Mouse (Mus musculus): ENCODE results near the gene Ptpn5.

The Ptpn5 gene

DNA sequence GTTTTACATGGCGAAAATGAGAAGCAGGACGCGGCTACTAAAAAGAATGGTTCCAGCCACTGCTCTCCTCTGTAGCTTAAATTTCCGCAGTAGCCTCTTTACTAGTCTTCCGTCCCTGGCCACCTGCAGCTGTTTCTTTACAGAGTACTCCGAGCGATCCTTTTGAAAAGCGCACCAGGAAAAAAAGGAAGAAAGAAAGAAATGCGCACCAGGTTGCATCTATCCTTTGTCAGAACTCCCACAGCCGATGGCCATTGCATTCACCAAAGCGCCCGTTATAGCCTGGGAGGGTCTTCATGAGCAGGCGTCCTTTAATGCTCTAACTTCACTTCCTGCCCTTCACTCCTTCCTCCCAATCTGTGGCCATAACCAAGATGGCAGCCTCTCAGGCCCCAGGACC is at the start of gene Ptpn5:
Gene Ptpn5 (minus strand): TSS at position 354 of the 400 bp plus-strand sequence.
- DNase-seq (ENCODE audit: low read depth, low spot score) = no peak

DNA sequence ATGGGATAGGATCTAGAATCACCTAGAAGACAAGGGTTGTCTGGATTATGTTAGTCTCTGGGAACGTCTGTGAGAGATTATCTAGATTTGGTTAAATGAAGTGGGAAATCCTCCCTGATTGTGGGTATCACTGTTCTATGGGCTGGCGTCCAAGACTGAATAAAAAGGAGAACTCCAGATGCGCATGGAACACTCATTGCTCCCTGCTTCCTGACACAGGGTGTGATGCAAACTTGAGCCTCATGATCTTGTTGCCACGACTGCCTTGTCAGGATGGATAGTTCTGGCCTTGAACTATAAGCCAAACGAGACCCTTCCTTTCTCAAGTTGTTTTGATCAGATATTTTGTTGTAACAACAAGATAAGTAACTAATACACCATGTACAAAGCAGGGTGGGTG is 37.3 kb upstream of the Ptpn5 start:
- no peak for DNase-seq (ENCODE audit: low read depth, low spot score)

DNA sequence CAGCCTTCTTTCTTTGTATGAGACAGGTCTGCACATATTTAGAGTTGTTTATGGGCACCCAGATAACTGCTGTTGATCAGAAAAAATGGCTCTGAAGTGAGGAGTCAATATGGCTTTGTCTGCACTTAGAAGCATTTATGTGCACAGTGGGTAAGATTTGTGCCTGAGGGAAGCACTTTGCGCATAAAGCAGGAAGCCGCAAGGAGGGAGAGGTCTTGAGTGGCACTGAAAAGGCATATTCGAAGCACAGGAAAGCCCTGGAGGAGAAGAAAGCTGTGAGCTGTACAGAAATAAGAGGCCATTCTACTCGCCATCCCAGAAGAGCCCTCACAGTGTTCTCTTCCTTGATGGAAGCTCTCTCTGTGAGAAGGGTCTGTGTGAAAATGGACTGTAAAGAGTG is 31.5 kb upstream of the Ptpn5 start:
- no peak for DNase-seq (ENCODE audit: low read depth, low spot score)

DNA sequence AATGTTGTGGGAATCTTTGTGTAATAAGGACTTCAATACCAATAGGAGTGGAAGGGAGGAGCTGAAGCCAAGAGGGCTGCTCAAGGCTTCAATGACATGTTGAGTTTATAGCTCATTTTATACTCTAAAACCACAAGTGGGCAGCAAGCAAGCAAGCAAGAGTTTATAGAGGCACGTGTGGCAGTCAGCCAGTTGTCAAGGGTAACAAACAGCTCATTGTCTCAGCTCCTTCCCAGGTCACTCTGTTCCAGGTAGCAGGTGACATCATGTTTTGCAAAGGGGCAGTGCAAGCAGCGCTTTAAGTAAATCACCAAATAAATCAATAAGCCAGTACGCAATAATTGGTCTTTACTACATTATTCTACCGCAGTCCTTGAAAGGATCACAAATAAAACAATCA is 29.7 kb upstream of the Ptpn5 start:
- no peak for DNase-seq (ENCODE audit: low read depth, low spot score)

DNA sequence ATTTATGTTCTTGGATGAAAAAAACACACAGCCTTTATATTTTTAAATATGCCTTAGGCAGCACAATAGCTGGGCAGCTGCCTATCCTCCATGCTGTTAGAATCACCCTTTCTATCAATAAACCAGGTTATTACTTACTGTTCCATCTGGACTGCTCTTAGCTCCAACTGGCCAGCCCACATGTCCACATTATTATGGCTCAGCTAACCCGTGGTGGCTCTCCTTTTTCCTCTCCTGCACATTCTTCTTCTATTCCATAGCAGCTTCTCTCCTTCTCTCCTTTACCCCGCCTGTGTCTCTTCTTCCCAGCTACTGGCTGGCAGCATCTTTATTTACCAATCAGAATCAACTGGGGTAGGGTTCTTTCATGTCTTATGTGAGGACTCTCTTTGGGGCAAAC is 25.0 kb upstream of the Ptpn5 start:
- no peak for DNase-seq (ENCODE audit: low read depth, low spot score)

DNA sequence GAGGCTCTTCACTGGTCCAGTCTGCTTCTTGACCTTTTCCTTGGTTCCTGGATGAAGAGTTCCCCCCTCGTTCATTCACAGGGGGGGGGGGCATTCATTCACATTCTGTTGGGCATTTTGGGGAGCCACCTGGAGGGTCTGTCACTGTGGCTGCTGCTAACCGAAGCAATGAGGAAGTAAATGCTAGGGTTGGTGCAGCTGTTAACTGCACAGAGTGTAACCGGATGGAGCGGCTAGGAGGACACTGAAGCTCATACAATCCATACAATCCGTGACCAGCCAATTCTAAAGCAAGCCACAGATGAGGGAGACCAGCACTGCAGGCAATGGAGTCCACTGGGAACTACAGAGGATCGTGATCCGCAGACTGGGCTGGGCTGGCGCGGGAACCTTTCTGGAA is 24.3 kb upstream of the Ptpn5 start:
- DNase-seq (ENCODE audit: low read depth, low spot score) = no peak

DNA sequence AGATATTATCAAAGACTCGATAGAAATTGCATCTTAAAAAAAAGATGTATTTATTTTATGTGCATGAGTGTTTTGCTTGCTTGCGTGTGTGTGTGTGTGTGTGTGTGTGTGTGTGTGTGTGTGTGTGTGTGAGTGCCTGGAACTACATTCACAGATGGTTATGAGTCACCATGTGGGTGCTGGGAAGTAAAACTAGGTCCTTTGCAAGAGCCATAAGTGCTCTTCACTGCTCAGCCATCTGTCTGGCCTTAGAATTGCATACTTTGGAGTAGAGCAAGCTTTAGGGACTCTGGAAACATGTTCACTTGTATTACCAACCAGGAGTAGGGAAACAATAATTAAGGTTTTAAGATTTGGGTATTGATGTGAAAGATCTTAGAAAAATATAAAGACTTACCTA is 22.4 kb upstream of the Ptpn5 start:
- DNase-seq (ENCODE audit: low read depth, low spot score) = no peak

DNA sequence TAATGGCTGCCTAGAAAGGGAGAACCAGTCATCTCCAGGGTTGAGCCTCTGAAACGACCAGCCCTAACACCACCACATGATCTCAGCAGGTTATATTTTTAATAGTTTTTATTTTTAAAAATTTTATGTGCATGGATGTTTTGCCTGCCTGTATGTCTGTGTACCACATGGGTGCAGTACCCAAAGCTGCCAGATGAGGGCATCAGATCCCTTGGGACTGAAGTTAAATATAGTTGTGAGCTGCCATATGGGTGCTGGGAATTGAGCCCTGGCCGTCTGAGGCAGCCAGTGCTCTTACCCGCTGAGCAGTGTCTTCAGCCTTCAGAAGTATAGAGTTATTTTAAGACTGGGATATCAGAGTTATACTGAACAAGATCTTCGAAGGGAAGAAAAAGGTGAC is 21.9 kb upstream of the Ptpn5 start:
- DNase-seq (ENCODE audit: low read depth, low spot score) = no peak

DNA sequence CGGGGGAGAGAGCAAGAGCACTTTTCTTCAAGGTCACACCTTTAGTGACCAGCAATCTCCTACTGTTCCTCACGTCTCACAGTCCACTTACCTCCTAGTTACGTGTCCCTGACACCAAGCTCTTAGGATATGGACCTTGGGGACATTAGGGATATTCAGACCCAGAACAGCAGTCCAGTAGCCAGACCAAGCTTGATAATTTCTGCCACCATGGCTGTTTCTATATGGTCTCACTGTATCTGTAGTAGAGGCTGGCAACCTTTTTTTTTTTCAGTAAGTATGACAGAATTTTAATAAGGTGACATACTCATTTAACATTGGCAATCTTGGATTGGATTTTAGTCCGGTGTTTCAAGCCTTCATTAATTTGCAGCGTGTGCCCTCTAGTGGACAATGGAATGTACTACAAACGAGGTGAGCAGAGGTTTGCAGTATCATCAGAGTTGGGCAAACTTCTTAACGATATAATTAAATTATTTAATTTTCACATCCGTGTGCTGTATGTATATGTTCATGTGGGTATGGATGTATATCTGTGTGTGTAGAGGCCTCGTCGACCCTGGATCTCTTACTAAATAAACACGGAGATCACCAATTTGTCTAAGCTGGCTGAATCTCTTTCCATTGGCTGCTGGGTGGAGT is 17.1 kb upstream of the Ptpn5 start:
- peak; percentile 53 for DNase-seq (ENCODE audit: low read depth, low spot score)

DNA sequence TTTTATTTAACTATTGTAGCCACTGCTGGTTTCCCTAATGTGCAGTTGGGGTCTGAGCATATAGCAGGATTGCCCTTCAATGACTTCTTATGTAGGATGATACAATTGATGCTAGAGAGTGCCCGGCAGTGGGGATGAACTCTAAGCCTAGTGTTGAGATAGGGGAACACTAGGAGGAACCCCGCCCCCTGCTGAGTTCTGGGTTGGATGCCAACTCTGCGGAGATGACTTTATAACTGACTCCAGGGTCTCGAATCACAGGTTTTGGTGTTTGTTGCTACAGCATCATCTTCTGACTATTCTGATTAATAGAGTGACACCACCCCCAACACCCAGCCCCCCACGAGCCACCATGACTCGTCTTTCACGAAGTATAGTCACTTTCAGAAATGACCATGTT is 14.8 kb upstream of the Ptpn5 start:
- DNase-seq (ENCODE audit: low read depth, low spot score) = no peak

DNA sequence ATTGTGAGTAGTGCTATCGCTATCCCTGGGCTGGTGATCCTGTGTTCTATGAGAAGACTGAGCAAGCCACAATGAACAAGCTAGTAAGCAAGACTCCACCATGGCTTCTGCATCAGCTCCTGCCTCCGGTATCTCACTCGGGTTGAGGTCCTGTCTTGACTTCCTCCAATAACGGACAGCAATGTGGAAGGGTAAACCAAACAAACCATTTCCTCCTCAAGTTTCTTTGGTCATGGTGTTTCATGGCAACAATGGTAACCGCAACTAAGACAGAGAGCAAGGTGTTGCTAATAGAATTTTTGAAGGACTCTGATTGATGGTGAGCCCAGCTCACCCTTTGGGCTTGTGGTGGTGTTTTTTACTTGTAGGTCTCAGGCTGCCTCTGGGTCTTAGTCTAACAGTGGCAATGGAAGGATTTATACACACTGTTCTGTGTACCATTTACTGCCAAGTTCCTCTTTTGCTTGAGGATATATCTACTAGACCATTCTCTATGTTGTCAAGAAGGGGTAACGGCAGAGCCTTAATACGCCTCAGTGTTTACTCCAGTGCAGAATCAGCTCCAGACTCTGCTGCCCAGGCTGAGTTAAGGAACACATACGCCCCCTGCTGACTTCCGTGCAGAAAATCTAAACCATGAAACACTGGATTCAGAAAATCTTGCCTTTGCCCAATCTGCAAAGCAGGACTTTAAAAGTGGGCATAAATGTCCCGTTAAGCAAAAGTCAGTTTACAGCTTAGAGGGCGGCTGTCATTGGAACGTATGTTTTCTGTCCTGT is 12.7 kb upstream of the Ptpn5 start:
- DNase-seq (ENCODE audit: low read depth, low spot score) = peak; percentile 50

DNA sequence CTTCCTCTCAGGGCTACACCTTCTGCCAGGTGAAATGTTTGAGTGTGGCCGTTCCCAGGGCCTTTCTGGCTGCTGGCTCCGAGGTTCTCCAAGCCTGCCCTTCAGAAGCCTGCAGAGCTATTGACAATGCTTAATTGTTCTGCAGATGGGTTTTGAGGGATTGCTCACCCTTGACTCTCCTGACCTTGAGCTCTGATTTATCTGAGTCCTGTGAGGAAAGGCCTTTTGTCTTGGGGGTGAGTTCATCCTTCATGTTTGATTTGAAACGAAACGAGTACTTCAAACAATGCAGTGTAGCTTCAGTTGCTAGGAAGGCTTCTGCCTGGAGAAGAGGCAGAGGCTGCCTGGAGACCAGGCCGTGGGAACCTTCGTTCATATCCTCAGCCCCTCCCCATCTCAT is 10.8 kb upstream of the Ptpn5 start:
- DNase-seq (ENCODE audit: low read depth, low spot score) = no peak

DNA sequence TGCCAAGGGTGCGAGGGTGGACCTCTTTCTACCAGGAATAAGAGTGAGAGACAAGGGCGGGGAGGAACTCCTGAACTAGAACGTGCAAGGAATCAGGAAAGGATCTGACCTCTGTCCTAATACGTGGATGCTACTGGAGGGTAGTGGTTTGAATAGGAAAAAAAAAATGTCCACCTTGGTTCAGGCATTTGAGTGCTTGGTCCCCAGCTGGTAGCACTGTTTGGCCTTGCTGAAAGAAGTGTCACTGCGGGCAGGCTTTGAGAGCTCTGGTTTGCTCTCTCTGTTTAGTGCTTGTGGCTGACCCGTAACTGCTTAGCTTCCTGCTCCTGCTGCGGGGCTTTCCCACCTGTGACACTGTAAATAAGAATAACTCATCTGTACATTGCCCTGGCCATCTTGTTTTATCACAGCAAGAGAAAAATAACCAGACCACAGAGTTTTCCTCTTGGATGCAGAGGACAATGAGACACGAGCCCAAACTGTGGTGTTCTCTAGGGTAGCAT is 6.4 kb upstream of the Ptpn5 start:
- DNase-seq (ENCODE audit: low read depth, low spot score) = no peak

DNA sequence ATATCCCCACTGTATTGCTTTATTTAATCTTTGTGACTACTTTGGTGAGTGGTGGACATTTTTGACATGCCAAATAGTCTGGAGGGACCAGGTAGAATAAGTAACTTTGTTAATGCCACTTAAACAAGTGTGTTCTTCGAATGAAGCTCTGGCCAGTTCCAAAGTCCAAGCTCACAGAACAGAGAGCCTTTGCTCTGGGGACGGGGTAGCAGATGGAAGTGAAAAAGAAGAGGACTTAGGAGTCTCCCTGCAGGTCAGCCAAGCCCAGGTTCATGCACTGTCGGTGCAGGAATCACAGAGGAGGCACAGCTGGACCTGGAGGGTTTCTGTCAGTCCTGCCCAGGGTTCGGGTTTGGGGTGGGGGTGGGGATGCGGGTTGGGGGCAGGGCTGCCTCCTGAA is 1.1 kb upstream of the Ptpn5 start:
- no peak for DNase-seq (ENCODE audit: low read depth, low spot score)

DNA sequence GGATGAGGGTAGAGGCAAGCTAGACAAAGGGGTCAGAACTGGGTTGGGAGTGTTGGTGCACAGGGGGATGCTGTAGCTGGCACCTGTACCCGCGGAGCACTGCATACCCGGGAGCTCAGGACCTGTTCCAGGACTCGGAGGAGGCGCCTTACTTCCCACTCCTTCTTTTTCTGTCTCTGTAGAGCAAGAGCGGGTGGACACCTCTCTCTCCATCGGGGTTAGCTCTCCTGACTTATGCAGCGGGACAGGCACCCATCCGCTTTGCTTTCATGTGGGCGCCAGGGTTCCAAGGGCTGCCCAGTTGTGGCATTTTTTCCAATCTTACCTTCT is 588 bp downstream of the Ptpn5 start:
- no peak for DNase-seq (ENCODE audit: low read depth, low spot score)

DNA sequence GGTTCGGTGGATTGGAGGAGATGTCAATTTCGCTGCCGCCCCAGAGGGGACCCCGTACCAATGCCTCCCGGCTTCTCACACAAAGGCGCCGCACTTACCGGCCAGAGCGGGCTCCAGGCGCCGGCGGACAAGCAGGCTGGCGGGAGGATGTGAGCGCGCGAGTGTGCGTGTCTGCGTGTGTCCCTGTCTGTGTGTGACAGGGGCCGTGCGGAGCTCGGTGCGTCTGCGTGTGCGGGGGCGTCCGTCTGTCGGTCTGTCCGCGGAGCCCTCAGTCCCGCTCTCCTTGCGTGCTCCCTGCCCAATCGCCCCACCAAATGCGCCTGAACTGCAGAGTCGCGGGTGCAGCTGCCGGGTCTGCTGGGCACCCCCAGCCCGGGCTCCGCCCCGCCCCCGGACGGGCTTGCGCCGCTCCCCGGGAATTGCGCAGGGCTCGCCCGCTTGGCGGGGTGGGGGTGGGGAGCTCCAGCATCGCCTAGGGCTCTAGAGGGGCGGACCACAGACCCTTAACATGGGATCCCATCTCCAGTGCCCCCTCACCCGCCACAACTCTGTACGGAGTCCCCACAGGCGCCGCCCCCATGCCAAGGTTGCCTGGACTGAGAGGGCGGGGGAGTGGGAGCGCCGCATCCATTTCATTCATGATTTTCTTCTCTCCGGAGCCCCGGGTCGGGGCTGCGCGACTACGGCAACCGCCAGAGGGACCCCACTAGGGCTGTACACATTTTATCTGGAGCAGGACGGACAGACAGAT is 1.1 kb downstream of the Ptpn5 start:
- DNase-seq (ENCODE audit: low read depth, low spot score) = no peak

DNA sequence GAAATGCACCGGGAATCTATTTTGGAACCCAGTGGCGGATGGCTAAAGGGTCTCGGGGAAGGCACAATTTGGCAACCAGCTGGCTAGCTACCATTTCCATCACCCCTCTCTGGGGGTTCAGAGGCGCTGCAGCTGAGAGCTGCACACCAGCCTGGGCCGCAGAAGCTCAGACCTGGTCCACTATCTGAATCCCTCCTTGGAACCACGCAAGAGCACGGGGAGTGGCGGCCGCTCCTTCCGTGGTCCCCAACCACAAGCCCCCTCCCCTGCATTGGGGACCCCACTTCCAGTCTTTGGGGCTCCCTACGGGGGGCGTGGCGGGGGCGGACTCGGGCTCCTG is 1.7 kb downstream of the Ptpn5 start:
- DNase-seq (ENCODE audit: low read depth, low spot score) = no peak

DNA sequence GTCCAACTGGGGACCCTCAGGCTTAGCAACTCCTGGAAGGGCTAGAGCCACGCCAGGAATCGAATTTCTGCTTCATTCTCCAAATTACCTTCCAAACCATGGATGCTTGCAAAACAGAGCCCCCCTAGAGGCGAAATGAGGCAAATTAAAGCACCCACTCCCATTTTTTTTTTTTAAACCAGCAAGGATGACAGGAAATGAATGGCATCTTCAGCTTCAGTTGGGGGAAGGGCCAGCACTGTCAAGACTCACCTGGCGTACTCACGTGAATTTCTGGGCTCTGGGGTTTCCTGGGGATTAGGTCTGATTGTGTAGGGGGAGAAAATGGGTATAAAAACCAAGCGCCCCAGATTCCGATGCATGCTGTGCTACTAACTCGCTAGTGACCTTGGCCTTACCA is 2.2 kb downstream of the Ptpn5 start:
- no peak for DNase-seq (ENCODE audit: low read depth, low spot score)

DNA sequence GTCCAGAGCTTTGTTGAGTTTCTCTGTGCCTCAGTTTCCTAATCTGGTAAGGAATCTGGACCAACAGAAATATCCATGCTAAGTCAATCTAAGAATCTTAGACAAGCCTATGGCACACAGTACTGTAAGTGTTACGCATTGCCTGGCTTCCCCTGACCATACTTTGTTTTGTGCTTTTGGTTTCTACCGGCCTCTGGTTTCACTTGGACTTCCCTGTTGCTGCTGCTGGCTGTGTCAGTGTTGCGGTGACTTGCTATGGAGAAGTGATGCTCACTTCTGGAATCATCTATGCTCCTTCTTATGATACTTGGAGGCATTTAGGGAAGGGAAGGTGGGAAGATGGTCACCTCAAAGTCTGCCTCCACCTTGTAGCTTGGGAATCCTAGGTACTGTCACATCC is 11.5 kb downstream of the Ptpn5 start:
- DNase-seq (ENCODE audit: low read depth, low spot score) = no peak

DNA sequence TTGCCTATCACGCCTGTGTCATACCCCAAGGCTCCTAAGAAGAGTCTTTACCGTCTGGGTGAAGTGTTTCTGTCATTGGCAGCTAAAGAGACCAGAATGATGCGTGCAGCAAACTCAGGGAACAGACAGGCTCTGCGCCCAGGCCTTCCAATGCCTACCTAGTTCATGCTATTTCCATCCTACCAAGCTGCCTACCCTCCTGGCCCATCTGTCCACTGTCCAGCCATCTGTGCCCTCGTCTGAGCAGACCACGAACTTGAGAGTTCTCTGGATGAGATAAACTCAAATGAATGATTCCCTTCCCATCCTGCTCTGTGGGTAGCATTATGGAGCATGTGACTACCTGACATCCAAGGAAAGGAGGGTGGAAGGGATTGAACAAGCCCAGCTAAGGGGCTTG is 16.8 kb downstream of the Ptpn5 start:
- no peak for DNase-seq (ENCODE audit: low read depth, low spot score)

DNA sequence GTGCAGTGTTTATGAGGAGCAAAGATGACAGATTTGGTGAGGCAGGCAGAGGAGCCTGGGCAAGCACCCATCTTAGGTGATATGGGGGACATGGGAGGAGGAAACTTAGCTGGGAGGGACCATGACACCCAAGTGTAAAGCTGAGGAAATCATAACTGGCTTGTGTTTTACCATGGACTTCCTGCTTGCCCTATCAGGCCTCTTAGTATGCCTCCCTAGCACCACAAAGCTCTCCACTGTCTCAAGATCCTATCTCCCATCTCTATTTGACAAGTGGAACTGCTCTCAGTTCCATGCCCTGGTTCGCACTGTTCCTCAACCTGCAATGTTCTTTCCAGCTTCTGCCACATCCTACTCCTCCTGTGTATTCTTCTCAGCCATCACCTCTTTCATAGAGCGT is 18.0 kb downstream of the Ptpn5 start:
- DNase-seq (ENCODE audit: low read depth, low spot score) = no peak

DNA sequence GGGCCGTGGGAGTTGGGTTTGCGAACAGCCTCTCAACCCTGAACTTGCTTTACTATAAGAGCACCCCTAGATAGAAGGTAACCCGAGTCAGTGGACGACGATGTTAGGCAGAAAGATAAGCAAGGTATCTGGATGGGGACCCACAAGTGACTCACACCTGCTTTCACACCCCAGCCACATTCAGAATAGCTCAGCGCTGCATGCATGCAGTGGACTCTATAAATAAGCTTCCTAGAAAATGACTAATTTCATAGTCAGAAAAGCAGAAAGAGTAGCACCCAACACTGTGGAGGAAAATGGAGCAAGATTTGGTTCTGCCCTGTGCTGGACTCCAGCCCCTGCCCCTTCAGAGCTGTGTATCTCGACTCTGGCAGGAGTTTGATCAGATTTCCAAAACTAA is 20.1 kb downstream of the Ptpn5 start:
- no peak for DNase-seq (ENCODE audit: low read depth, low spot score)

DNA sequence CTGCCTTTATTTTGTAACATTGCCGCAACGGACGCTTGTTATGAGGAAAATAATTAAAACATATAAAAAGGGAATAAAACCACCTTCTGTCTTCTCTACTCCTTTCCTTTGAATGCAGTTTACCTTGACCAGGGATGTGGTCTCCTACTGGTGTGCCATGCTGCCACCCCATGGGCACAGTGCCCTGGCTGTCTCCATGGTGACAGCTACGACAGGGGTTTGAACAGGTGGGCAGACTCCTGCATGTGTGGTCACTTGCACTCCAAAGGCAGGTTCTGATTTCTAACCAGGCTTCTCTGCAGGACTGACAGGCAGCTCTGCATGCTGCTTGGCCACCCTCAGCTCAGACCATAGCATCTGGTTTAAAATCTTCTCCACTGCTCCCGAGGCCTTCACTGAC is 21.4 kb downstream of the Ptpn5 start:
- DNase-seq (ENCODE audit: low read depth, low spot score) = no peak

Data from CD4-positive helper T cell, adult 2 months (primary cell).